Mouse (Mus musculus) effector memory CD4-positive, alpha-beta T cell, adult 5 months (primary cell): ENCODE data around the gene Ceacam11. TPM values are rescaled to one million over a fixed set of nuclear protein-coding genes. Genes with fewer than 3 reads are reported as not detected.

Experiments
- polyA plus RNA-seq: library from polyadenylated mRNA; unstranded; fragments of 100-300 nt; shearing (Covaris generic); gene quantifications from one replicate; pipeline ENCODE4 v1.2.1, GENCODE M21; 2017

The Ceacam11 gene
- not detected for polyA plus RNA-seq

GRCm38 (mm10) chr7:17971824-17972223, at the start of gene Ceacam11:
TSS of gene Ceacam11 (plus strand) at chr7:17972124.

GRCm38 (mm10) chr7:18009589-18009988, 37.7 kb downstream of the Ceacam11 start, which contains the start of gene Ceacam13:
TSS of gene Ceacam13 (plus strand) at chr7:18009889.

Other genes starting within 250 kb of the Ceacam11 start
- gene Ceacam14, start 159.5 kb upstream of the Ceacam11 start, polyA plus RNA-seq, result not detected
- not detected for gene Gm5155, start 100.4 kb upstream of the Ceacam11 start, polyA plus RNA-seq
- gene Ceacam13, start 37.8 kb downstream of the Ceacam11 start, polyA plus RNA-seq, result not detected
- gene Ceacam12, start 93.8 kb downstream of the Ceacam11 start, polyA plus RNA-seq, result not detected
- not detected for gene Igfl3, start 204.4 kb downstream of the Ceacam11 start, polyA plus RNA-seq